Mouse (Mus musculus) right cerebral cortex, postnatal 10 days (tissue): ENCODE data around the gene Ddx31.
A peak's percentile ranks its signal among the peaks of the same experiment; 100 is the strongest.

Experiments used
- DNase-seq, 2 experiments: peaks; one replicate each; pipeline ENCODE4 v3.0.0; 2021; ENCODE audit warnings: low spot score in 2 of 2

Gene Ddx31

DNA sequence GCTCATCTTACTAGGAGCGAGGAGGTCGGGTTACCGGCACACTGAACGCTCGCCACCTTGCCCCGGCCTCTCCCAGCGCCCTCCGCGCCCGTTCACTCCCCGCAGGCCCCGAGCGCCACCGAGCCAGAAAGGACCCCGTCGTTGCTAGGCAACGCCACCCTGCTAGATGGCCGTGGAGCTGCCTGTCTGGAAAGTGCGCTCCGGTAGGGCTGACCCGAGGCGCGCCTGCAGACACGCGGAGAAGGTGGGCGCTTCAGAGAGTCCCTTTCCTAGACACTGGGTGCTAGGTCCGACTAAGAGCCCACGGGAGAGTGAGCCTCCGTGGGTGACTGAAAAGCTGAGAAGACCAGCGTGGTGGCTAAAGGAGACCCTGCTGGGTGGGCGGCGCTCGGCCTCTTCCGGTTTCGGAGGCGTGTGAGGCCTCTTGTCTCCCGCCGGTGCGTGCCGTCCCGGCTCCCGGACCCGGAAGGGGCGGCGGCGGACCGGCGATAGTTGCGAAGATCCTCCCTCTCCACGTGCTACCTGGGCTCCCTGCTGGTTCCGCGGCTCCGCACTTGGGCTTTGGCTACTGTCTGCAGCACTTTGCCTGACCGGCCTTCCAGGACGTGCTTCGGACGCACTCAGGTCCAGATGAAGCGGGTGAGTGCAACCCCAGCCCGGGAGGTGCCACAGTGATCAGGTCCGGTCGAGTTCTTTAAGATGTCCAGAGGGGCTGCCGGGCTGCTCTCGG is at the start of gene Ddx31, which contains the start of gene Gtf3c4:
Ddx31 (plus strand) TSS at position 185 of the 730 bp plus-strand sequence.
Gtf3c4 (minus strand) TSS at position 139 of the 730 bp plus-strand sequence.
- DNase-seq: peak; percentile 97

DNA sequence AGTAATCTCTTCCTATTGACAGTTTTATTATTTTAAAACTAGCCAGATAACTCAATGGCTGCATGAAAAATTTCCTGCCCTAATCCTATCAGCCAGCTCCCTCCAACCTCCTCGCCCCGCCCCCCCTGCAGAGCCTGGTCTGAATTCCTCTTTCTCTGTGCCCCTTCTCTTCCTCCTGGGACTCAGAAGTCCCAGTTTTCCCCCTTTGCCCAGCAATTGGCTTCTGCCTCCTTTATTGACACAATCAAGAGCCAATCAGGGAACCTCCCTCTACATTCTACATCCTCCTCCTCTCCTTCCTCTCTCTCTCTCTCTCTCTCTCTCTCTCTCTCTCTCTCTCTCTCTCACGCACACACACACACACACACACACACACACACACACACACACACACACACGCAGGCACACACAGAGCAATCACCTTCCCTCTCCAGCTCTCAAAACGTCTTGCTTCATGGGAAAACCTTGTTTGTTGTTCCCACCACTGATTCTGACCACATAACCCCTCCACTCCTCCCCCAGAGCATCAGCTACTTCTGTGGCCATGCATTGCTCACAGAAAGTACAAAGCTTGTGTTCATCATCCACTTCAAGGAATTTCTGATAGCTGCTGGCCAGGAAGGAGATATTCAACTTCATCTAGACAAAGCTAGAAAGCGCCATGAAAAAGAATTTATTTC is 47.1 kb upstream of the Ddx31 start:
- DNase-seq: peak; percentile 52 to 57

DNA sequence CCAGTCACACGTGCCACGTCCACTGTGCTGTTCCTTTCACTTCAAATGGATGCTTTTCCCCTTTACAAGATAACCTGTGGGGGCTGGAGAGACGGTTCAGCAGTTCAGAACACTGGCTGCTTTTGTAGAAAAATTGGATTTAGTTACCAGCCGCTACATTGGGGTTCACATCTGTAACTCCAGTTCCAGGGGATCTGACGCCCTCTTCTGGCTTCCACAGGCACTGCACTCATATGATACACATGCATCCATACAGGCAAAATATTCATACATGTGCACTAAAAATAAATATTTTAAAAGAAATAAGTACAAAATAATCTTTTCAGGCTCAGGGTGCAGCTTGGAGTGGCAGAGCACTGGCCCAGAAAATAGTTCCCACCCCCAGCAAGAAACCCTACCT is 45.6 kb upstream of the Ddx31 start:
- DNase-seq: no peak

DNA sequence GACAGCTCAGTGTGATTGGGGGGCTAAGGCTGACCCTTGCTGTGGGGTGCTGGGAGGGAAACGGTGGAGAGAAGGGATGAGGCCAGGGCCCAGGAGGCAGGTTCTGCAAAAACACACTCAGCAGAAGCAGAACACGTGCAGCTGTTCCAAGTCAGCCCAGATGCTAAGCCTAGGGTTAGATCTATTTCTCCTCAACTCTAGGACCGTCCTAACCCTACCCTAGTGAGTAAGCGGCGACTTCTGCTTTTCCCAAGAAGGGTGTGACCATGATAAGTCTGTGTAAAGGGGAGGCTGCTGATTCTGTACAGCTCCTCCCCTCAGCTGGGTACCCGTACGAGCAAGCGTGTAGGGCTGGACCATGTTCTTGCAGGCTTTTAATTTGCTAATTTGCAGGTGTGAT is 43.9 kb upstream of the Ddx31 start:
- no peak for DNase-seq

DNA sequence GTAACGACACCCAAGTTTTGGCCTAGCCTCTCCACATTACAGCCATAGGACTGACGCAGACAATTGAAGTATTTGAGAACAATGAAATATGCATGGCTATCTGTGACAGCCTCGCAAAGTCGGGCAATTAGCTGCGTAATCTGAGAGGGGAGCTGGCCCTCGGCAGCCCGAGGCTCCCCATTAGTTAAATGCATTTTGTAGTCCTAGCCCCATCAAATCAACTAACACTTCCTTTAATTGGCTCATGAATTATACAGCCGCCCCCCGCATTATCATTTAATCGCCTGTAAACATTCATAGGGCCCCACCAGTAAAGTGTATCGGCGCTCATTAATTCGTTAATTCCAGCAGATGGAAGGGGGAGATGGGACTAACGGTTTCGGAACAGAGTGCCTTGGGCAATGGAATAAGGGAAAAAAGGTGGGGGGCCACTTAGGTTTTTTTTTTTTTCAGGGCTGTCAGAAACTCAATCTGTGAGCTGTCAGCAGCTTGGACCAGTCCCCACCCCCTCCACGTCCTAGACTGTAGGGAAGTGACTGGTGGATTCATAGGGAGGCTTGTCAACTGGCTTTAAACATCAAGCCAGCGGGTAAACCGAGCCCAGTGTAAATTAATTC is 42.6 kb upstream of the Ddx31 start:
- DNase-seq: no peak

DNA sequence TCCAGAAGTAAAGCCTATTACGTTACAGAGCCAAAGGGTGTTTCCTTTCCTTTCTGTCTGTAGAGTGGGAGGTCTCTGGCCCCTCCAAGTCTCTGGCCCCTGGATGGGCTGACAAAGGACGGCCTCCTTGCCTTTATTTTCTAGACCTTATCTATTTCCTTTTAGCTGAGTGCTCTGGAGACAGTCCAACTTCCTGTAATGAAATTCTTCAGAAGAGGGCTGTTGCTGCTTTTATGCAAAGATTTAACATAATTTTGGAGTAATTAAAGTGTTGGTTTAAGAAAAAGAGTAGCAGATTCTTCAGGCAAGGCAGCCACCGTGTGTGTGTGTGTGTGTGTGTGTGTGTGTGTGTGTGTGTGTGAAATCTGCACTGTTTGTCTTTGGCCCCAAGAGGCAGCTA is 41.8 kb upstream of the Ddx31 start:
- DNase-seq: peak; percentile 37 to 42

DNA sequence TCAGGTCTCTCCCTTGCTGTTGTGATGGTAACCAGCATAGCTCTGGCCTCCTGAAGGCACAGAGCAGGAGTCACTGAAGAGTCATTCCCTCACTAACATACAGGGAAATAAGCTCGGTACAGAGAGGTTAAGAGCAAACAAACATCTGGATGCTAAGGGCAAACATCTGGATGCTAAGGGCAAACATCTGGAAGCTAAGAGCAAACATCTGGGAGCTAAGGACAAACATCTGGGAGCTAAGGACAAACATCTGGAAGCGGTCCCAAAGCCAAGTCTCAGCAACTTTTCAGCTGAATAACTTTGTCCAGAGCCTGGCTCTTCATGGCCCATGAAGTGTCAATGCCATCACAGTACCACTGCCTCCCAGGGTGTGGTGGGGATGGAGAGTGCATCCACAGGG is 40.6 kb upstream of the Ddx31 start:
- DNase-seq: no peak

DNA sequence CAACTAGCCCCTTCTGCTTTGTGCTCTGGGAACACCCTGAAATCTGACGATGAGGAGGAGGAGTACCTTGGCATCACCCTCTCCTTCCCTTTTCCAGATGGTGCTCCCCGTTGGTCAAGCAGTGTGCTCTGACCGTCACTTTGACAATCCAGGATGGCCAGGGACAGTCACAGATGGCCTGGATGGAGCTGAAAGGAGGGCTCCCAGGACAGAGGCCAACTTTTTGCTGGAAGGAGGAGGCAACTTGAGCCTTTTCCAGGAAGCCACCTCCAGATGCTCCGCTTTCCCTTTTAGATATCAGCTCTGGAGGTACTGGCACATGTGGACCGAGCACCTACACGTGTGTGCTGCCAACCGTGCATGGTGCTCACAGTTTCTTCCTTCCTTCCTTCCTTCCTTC is 36.8 kb upstream of the Ddx31 start:
- DNase-seq: no peak

DNA sequence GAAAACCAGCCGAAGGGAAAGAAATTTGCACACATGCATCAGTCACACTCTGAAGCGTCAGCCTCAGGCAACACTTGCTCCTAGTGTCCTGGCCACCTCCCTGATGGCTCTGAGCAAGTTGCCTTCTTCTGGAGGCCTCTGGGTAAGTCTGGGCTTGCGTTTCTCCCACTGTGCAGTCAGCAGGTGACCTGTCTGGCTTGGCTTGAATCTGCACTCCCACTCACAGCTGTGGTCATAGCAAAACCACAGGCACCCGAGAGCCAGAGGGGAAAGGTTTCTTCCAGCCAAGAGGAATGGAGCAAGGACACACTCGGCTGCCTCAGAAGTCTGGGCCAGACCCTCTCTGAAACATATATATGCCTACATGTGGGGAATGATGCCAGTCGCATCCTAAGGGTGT is 31.4 kb upstream of the Ddx31 start:
- no peak for DNase-seq

DNA sequence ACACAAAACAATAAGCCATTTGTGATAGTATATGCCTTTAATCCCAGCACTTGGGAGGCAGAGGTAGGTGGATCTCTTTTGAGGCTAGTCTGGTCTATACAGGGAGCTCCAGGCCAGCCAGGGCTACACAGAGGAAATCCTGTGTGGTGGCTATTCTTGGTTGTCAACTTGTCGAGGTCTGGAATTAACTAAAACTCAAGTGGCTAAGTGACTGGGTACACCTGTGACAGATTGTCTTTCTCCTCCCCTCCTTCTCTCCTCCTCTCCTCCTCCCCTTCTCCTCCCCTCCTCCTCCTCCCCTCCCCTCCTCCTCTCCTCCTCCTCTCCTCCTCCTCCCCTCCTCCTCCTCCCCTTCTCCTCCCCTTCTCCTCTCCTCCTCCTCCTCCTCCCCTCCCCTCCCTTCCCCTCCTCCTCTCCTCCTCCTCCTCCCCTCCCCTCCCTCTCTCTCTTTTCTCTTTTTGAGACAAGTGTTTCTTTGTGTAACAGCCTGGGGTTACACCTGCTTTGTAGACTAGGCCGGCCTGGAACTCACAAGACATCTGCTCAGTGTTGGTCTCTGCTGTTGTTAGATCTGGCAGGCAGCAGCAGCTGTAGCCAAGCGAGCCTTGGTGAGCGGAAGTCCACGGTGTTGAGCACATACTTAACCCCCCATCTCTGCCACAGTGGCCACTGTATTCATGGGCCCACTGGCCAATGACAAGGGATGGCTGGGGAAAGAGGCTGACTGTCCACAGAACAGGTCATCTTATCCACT is 29.8 kb upstream of the Ddx31 start:
- no peak for DNase-seq

DNA sequence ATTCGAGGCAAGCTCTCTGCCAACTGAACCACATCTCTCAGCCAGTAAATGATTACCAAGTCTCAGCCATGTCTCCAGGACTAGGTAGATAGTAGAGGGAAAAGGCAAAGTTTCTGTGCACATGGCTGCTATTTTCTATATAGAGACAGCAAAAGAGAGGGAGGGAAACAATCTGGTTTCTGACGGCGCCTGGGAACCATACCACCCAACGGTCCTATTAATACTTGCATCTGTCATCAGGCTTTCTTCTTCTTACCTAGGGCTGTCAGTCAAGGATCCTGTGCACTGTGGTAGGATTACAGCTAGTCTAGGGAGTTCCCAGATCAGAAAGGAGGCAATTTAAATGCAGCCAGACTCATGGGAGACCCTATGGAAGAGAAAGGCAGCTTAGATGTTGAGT is 21.3 kb upstream of the Ddx31 start:
- peak; percentile 63 to 64 for DNase-seq

DNA sequence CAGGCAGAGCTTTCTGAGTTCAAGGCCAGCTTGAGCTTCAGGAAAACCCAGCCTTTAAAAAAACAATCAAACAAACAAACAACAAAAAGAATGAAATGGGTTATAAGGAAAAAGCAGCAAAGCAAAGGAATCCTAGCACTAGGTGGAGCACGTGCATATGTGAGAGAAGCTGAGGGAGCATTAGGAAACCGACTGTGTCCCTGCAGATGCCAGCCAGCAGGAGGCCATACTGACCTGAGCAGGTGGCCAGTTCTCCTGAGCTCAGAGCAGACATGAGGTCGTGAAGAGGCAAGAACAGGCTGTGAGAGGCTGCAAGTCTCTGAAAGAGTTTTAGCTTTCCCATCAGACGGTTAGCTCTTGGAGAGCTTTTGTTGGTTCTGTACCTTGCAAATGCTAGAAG is 10.9 kb upstream of the Ddx31 start:
- no peak for DNase-seq

DNA sequence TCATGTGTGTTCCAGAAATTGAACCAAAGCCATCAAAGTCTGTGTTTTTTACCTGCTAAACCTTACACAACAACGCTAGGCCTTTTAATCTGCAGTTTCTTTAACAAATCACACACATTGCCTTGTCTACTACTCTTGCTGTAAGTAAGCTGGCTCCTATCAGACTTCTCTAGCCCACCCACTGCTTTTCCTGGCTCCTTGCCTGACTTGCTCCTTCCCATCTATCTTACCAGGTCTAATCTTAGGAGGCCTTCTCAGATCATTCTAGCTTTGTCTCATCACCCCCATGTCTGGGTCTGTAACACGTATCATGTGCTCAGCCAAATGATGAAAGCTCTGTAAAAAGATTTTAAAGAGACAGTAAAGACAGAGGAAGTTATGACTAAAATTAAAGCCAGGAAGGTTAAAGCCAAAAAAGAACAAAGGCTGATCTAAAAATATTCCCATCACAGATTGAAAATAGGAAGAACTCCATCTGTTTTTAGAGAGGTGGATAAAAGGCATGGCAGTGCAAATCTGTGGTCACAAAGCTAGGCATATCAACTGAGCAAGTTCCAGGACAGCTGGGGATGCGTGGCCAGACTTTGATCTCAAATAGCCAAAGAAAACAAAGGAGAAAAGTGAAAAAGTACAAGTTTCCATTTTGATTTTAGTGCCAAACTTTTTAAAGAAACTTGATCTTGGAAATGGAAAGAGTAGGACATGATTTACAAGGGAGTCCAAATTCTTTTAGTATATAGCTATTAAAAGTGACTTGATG is 3.8 kb upstream of the Ddx31 start:
- DNase-seq: peak; percentile 35 to 50

DNA sequence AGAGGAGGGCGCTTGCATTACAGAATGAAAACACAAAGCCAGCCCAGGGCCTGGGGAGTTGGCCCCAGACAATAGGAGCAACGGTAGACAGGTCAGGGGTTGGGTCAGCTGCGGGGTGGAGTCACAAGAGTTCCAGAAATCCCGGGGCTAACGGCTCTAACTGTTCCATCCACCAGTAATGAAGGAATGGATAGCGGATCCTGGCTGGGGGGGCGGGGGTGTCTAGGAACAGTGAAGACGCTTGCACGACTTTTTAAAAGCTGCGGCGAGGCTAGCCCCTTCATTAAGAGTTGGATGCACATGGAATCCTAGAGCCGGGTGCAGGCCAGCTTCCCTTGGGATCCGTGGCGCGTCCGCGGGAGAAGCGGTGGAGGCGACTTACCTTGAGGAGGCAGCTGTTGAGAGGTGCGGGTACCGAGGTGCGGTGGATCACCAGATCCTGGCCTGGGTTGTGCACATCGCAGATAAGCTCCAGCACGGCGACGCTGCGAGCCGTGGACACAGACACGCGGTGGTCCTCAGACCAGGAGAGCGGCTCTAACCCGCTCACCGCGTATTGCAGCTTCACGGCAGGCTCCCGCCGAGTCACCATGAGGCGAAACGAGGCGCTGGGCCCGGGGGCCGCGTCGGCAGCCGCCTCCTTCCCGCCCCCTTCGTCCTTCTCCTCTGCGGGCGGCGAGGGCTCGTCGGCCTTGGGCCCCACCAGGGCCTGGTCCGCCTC is 545 bp upstream of the Ddx31 start:
- DNase-seq: no peak

DNA sequence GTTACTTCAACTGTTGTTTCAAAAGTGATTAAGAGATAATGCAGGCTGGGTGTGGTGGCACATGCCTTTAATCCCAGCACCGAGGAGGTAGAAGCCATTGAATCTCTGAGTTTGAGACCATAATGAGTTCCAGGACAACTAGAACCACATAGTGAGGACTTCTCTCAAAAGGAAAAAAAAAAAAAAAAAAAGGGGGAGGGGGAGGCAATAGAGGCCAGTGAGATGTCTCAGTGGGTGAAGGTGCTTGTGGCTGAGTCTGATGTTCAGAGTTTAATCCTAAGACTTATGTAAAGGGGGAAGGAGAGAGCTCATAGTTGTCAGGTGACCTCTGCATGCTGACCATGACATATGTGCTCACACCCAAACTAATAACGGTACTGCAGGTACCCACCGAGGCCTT is 1.8 kb downstream of the Ddx31 start:
- no peak for DNase-seq

DNA sequence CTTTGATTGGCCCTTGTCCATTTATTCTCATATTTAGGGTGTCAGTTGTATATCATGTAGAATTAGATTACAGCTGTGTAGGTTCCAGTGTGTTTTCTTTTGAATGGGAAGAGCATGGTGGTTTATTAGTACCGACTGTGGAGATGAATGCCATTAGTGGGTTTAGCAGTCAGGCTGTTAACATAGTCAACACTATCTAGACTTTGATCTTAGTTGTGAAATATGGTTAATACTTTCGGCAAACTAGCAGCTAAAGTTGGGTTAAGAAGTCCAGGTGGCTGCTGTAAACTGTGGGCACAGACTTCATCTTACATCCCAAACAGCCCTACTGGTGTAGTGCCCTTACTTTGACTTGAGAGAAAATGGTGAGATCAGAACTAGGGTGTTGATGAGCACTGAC is 8.7 kb downstream of the Ddx31 start:
- DNase-seq: no peak

DNA sequence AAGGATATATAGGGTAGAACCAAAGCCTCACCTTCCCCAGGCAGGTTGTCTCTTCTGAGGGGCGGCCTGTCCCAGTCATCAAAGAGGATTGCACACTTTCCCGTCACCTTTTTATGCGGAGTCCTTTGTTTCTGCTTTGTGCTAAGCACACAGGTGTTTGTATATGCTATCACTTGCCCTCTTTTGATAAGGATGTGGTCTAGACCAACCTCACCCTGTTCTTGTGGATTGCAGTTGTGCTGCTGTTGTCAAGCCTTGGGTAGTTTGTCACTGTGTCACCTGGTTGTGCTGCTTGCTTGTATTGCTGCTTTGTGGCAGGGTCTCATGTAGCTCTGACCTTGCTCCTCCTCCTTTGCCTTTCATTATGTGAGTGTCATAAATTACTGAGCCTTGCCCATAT is 12.4 kb downstream of the Ddx31 start:
- DNase-seq: no peak

DNA sequence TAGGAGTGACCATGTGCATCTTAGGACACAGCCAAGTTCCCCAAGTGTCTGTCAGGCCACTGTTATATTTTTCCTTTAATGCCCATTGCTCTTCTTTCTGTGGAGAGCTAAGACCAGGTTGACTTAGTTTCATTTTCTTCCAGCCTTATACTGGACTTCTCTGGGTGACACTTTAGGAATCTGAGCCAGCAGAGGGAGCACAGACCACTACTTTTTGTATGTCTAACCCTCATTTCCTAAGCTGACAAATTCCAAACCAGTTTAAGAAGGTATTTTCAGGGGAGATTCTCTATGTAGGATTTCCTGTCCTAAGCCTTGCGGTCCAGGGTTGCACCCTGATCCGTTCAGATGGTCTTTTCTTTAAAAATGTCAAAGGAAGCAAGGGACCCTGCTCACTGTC is 15.6 kb downstream of the Ddx31 start:
- DNase-seq: no peak

DNA sequence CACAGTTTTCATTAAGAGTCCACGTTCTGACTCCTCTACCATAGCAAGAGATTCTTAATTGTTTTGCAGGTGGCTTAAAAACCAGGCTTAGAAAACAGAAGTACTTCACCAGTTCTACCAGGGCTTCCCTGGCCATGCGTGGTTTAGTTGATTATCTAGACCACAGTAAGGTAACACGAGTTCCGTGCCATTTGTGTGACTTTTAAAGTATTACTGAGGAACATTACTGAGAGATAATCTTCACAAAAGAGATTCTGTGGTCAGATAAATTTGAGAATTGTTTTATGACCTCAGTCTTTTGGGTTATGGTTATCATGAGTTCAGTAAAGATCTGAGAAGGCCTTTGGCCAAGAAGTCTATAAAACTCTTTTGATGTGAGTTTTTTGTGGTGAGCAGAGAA is 19.1 kb downstream of the Ddx31 start:
- DNase-seq: no peak

DNA sequence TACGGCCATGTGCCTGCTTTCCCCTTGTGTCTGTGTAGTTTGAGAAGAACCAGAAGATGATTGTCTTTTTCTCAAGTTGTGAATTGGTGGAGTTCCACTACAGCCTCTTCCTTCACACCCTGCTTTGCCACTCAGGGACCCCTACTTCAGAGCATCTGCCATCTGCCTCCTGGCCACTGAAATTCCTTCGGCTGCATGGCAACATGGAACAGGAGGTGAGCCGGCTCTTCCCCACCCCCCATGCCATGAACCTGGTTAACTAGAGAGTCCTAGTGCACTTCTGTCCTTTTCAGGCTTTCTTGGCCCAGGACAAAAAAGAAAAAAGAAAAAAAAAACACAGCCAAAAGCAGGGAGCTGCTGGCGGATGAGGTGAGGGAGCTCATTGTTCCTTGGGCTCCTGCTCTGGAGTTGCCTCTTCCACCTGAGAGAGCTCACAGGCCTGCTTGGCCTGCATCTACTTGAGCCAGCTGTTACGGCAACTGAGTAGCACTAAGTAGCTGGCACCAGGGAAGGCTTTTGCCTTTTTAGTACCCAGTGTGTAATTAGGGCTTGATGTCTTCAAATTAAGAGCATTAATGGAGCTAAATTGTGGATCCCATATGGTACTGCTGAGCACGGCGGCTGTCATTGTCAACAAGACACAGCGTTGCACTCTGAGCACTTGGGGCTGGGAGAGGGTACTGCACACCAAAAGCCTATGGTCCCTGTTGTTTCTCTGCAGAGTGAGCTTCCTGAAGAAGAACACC is 20.6 kb downstream of the Ddx31 start:
- no peak for DNase-seq
